ENCODE assay signal across 7 mouse cellular contexts in the genomic region with DNA sequence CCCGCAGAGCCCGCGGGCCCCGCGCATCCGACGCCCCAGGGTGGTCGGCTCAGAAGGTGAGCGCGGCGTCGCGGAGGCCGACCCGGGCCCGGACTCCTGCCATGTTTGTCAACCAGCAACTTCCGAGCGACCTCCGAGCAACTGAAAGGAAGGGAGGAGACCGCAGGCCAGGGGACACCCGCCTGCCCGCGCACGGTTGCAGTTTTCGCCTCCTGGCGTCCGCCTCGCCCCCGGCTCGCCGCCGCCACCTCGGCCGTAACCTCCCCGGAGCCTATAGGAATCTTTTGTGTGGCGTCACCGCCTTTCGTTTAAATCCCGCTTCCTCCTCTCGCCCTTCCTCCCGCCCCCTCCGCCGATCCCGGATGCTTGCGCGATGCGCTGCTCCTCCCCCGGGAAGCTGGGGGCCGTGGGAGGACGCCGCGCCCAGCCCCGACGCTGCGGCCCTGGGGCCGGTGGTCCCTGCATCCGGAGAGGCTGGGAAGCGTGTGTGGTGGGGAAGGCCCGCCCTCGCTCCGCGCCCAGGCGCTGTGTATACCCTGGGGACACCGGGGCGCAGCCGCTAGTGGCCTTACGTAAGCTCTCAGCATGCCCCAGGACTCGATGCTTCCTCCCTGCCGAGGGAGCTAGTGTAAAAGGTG. TPM values are rescaled to one million over a fixed set of nuclear protein-coding genes. Genes with fewer than 3 reads are reported as not detected.
DNase-seq lines count a peak whose midpoint lies in the region; ATAC-seq and TF ChIP-seq lines count a peak whose summit lies in the region.

Gene Tlnrd1, minus strand, starts transcription at position 285 of the 638 bp plus-strand sequence.
Gene Mesd, plus strand, starts transcription at position 446 of the 638 bp plus-strand sequence.

- no peak for TF ChIP-seq POLR2A in kidney, adult 2 months (IDR thresholded peaks at IDR 0.05; ENCODE audit: low read depth, low read length)

- under 1% methylated on average over 69 of the region's 69 CpGs for WGBS in embryonic facial prominence, embryonic 12.5 days
- WGBS in kidney, adult 2 months, result under 1% methylated on average over 69 of the region's 69 CpGs
- WGBS in limb, embryonic 13.5 days, result 0% methylated on average over 69 of the region's 69 CpGs
- under 1% methylated on average over 69 of the region's 69 CpGs for WGBS in midbrain, embryonic 16.5 days

- no peaks in the 10 kb centered on the region for H3K27me3 ChIP-seq in embryonic facial prominence, embryonic 12.5 days
- H3K27me3 ChIP-seq in kidney, adult 2 months (replicated peaks; ENCODE audit: control insufficient read depth, insufficient read depth, low read length), result no peaks in the 10 kb centered on the region
- H3K27me3 ChIP-seq in limb, embryonic 13.5 days, result no peaks in the 10 kb centered on the region
- no peaks in the 10 kb centered on the region for H3K27me3 ChIP-seq in midbrain, embryonic 16.5 days (ENCODE audit: control insufficient read depth, insufficient read depth, low read depth, low read length)

- no peaks in the 10 kb centered on the region for H3K9me3 ChIP-seq in embryonic facial prominence, embryonic 12.5 days
- H3K9me3 ChIP-seq in limb, embryonic 13.5 days, result no peaks in the 10 kb centered on the region
- no peaks in the 10 kb centered on the region for H3K9me3 ChIP-seq in midbrain, embryonic 16.5 days (replicated peaks; ENCODE audit: control insufficient read depth, low read length, poor library complexity, severe bottlenecking)

- peak within 1 kb of the TSS; percentile 97 for H3K27ac ChIP-seq in embryonic facial prominence, embryonic 12.5 days
- H3K27ac ChIP-seq in kidney, adult 2 months (ENCODE audit: insufficient read depth, low read depth, low read length), result peak within 1 kb of the TSS; percentile 89
- peak within 1 kb of the TSS; percentile 94 for H3K27ac ChIP-seq in limb, embryonic 13.5 days
- peak within 1 kb of the TSS; percentile 94 for H3K27ac ChIP-seq in midbrain, embryonic 16.5 days (ENCODE audit: low read length)

- peak; percentile 65 for ATAC-seq in embryonic facial prominence, embryonic 12.5 days (ENCODE audit: insufficient number of reproducible peaks, insufficient read depth, low FRiP score, low TSS enrichment)
- peak; percentile 82 for ATAC-seq in limb, embryonic 13.5 days (ENCODE audit: low FRiP score, low read depth)
- peak; percentile 83 for ATAC-seq in midbrain, embryonic 16.5 days

- peaks cover 35% of the 10 kb centered on the region for H3K4me1 ChIP-seq in embryonic facial prominence, embryonic 12.5 days
- H3K4me1 ChIP-seq in kidney, adult 2 months (ENCODE audit: control insufficient read depth, insufficient read depth, low read length), result peaks cover under 1% of the 10 kb centered on the region; the same call in 1 of the 2 replicates
- H3K4me1 ChIP-seq in limb, embryonic 13.5 days, result peaks cover 47% of the 10 kb centered on the region
- H3K4me1 ChIP-seq in midbrain, embryonic 16.5 days (ENCODE audit: control insufficient read depth, insufficient read depth, low read length), result peaks cover 40% of the 10 kb centered on the region

- DNase-seq in adrenal gland, postnatal 25 days, result peak; percentile 89
- DNase-seq in heart, adult 18-20 months, result peak; percentile 90 to 95
- DNase-seq in kidney, adult 2 months, result peak; percentile 91
- peak; percentile 85 to 87 for DNase-seq in spleen, postnatal 10 days (ENCODE audit: low spot score in 2 of 2)

- H3K4me2 ChIP-seq in embryonic facial prominence, embryonic 12.5 days (replicated peaks), result peak within 1 kb of the TSS; percentile 91
- peak within 1 kb of the TSS; percentile 96 for H3K4me2 ChIP-seq in limb, embryonic 13.5 days (replicated peaks)
- peak within 1 kb of the TSS; percentile 86 for H3K4me2 ChIP-seq in midbrain, embryonic 16.5 days (ENCODE audit: low read length)

- peak within 1 kb of the TSS; percentile 86 for H3K4me3 ChIP-seq in embryonic facial prominence, embryonic 12.5 days
- H3K4me3 ChIP-seq in kidney, adult 2 months (ENCODE audit: insufficient read depth, low read depth, low read length), result peak within 1 kb of the TSS; percentile 69
- H3K4me3 ChIP-seq in limb, embryonic 13.5 days, result peak within 1 kb of the TSS; percentile 68
- H3K4me3 ChIP-seq in midbrain, embryonic 16.5 days (ENCODE audit: low read depth, low read length), result peak within 1 kb of the TSS; percentile 86

- peak within 1 kb of the TSS; percentile 96 for H3K9ac ChIP-seq in embryonic facial prominence, embryonic 12.5 days
- peak within 1 kb of the TSS; percentile 92 for H3K9ac ChIP-seq in limb, embryonic 13.5 days
- H3K9ac ChIP-seq in midbrain, embryonic 16.5 days (ENCODE audit: low read depth, low read length), result peak within 1 kb of the TSS; percentile 95

- TF ChIP-seq CTCF in kidney, adult 2 months (conservative IDR thresholded peaks at IDR 0.05; ENCODE audit: insufficient read depth, insufficient read length, low read depth, low read length), result no peak

- H3K36me3 ChIP-seq in embryonic facial prominence, embryonic 12.5 days, result peaks cover 11% of the 10 kb centered on the region
- no peaks in the 10 kb centered on the region for H3K36me3 ChIP-seq in kidney, adult 2 months (ENCODE audit: control insufficient read depth, insufficient read depth, low read length)
- H3K36me3 ChIP-seq in limb, embryonic 13.5 days, result peaks cover 6% of the 10 kb centered on the region
- no peaks in the 10 kb centered on the region for H3K36me3 ChIP-seq in midbrain, embryonic 16.5 days (ENCODE audit: control insufficient read depth, insufficient read depth, low read length)

RNA-seq across cellular contexts. Expression of gene Tlnrd1, which starts in this region (rescaled TPM):
- 16.7 and 17.4 TPM in 2 replicates for total RNA-seq in adrenal gland, postnatal 25 days (2021)
- polyA plus RNA-seq in embryonic facial prominence, embryonic 12.5 days (2016; fragmentation: Nextera tagmentation; extraction: Ambion mirVana), result 29.3 and 29.8 TPM in 2 replicates
- 1 to 10 TPM; 8.3 TPM for total RNA-seq in heart, adult 18-20 months (2021)
- polyA plus RNA-seq in kidney, adult 2 months (2012; rRNA removed), result 9.2 and 11.1 TPM in 2 replicates
- 10.0 TPM in 2 replicates for polyA plus RNA-seq in limb, embryonic 13.5 days (2015; fragmentation: Nextera tagmentation; extraction: Ambion mirVana)
- polyA plus RNA-seq in midbrain, embryonic 16.5 days (2015; fragmentation: Nextera tagmentation; extraction: Ambion mirVana), result 7.1 and 7.6 TPM in 2 replicates

RNA-seq across cellular contexts. Expression of gene Mesd, which starts in this region (rescaled TPM):
- total RNA-seq in adrenal gland, postnatal 25 days (2021), result 80.6 and 96.9 TPM in 2 replicates
- polyA plus RNA-seq in embryonic facial prominence, embryonic 12.5 days (2016; fragmentation: Nextera tagmentation; extraction: Ambion mirVana), result 111 and 113 TPM in 2 replicates
- total RNA-seq in heart, adult 18-20 months (2021), result 10 to 100 TPM; 49.3 to 54.9 TPM
- polyA plus RNA-seq in kidney, adult 2 months (2012; rRNA removed), result 11.5 and 15.1 TPM in 2 replicates
- polyA plus RNA-seq in limb, embryonic 13.5 days (2015; fragmentation: Nextera tagmentation; extraction: Ambion mirVana), result 103 and 113 TPM in 2 replicates
- 61.7 and 65.9 TPM in 2 replicates for polyA plus RNA-seq in midbrain, embryonic 16.5 days (2015; fragmentation: Nextera tagmentation; extraction: Ambion mirVana)

Comparison
In these comparisons a context has a peak if more than half of its experiments do, and no peak if none do; other contexts are left out.
1. Peak in every context shown above with its lines: DNase-seq, ATAC-seq, H3K4me3 ChIP-seq and H3K27ac ChIP-seq.